Mouse (Mus musculus) ES-E14 (cell line): ENCODE data around the gene Vamp1.

Experiments used
- HCFC1 ChIP-seq: IDR thresholded peaks from 2 replicates; pipeline ENCODE4 v1.6.1; 2012; ENCODE audit warnings: low read length, inconsistent platforms, borderline replicate concordance; ENCODE audit not compliant: insufficient read depth
- MAFK ChIP-seq: IDR thresholded peaks from 2 replicates; pipeline ENCODE4 v1.6.1; 2014; ENCODE audit warnings: mild to moderate bottlenecking, low read depth, low read length, inconsistent platforms; ENCODE audit not compliant: insufficient read depth
- ZC3H11A ChIP-seq: IDR thresholded peaks from 2 replicates; pipeline ENCODE4 v1.6.1; 2012; ENCODE audit warnings: low read depth, mild to moderate bottlenecking, inconsistent platforms, low read length, borderline replicate concordance
- ZNF384 ChIP-seq: IDR thresholded peaks from 2 replicates; pipeline ENCODE4 v1.6.1; 2012; ENCODE audit warnings: low read depth, low read length, inconsistent platforms

GRCm38 (mm10) chr6:125216898-125217297 lies 1.5 kb downstream of the Vamp1 start:
- TF ChIP-seq HCFC1 (no peak), ZC3H11A (no peak), ZNF384 (no peak), MAFK (no peak)
